Mouse (Mus musculus): ENCODE results near the gene Olfr74. TPM values are rescaled to one million over a fixed set of nuclear protein-coding genes. Genes with fewer than 3 reads are reported as not detected.

The Olfr74 gene
- total RNA-seq (2023), result not detected

GRCm38 (mm10) chr2:87974563-87974962 lies at the start of gene Olfr74:
Olfr74 (minus strand) TSS chr2:87974663.

GRCm38 (mm10) chr2:88022474-88022873 lies 48.0 kb upstream of the Olfr74 start, which contains the start of gene Olfr1161:
Olfr1161 (plus strand) TSS chr2:88022774.

GRCm38 (mm10) chr2:88007515-88008318 lies 33.3 kb upstream of the Olfr74 start, which contains the start of gene Olfr1160:
Olfr1160 (minus strand) TSS chr2:88008268.

GRCm38 (mm10) chr2:87989813-87990212 lies 15.3 kb upstream of the Olfr74 start, which contains the start of gene Olfr1158:
Olfr1158 (plus strand) TSS chr2:87990113.

GRCm38 (mm10) chr2:87968199-87968598 lies 6.3 kb downstream of the Olfr74 start, which contains the start of gene Olfr1157:
Olfr1157 (minus strand) TSS chr2:87968299.

GRCm38 (mm10) chr2:87953000-87953399 lies 21.5 kb downstream of the Olfr74 start, which contains the start of gene Olfr1156:
Olfr1156 (minus strand) TSS chr2:87953100.

GRCm38 (mm10) chr2:87945037-87945436 lies 29.4 kb downstream of the Olfr74 start, which contains the start of gene Olfr1155:
Olfr1155 (minus strand) TSS chr2:87945137.

Other genes starting within 250 kb of the Olfr74 start
- not detected for gene Olfr1138, start 234.7 kb downstream of the Olfr74 start, total RNA-seq (2023)
- not detected for gene Olfr1140, start 230.9 kb downstream of the Olfr74 start, total RNA-seq (2023)
- gene Olfr1141, start 220.7 kb downstream of the Olfr74 start, total RNA-seq (2023), result not detected
- not detected for gene Olfr152, start 195.2 kb downstream of the Olfr74 start, total RNA-seq (2023)
- not detected for gene Olfr1143, start 174.1 kb downstream of the Olfr74 start, total RNA-seq (2023)
- not detected for gene Olfr1145, start 164.8 kb downstream of the Olfr74 start, total RNA-seq (2023)
- gene Olfr1148, start 144.1 kb downstream of the Olfr74 start, total RNA-seq (2023), result not detected
- not detected for gene Olfr1150-ps1, start 130.7 kb downstream of the Olfr74 start, total RNA-seq (2023)
- gene Olfr1151, start 118.8 kb downstream of the Olfr74 start, total RNA-seq (2023), result not detected
- gene Olfr1152, start 108.2 kb downstream of the Olfr74 start, total RNA-seq (2023), result not detected
- not detected for gene Olfr1153, start 79.7 kb downstream of the Olfr74 start, total RNA-seq (2023)
- gene Olfr1154, start 69.5 kb downstream of the Olfr74 start, total RNA-seq (2023), result not detected
- not detected for gene Olfr1155, start 29.5 kb downstream of the Olfr74 start, total RNA-seq (2023)
- gene Olfr1156, start 21.6 kb downstream of the Olfr74 start, total RNA-seq (2023), result not detected
- gene Olfr1157, start 6.4 kb downstream of the Olfr74 start, total RNA-seq (2023), result not detected
- not detected for gene Olfr1158, start 15.4 kb upstream of the Olfr74 start, total RNA-seq (2023)
- gene Olfr1160, start 33.6 kb upstream of the Olfr74 start, total RNA-seq (2023), result not detected
- not detected for gene Olfr1161, start 48.1 kb upstream of the Olfr74 start, total RNA-seq (2023)
- gene Olfr73, start 63.0 kb upstream of the Olfr74 start, total RNA-seq (2023), result not detected
- gene Olfr1162, start 76.5 kb upstream of the Olfr74 start, total RNA-seq (2023), result not detected
- gene Olfr1163, start 97.2 kb upstream of the Olfr74 start, total RNA-seq (2023), result not detected
- gene Olfr1164, start 119.3 kb upstream of the Olfr74 start, total RNA-seq (2023), result not detected
- gene Olfr1166, start 153.6 kb upstream of the Olfr74 start, total RNA-seq (2023), result not detected
- gene Olfr1167, start 180.5 kb upstream of the Olfr74 start, total RNA-seq (2023), result not detected
- not detected for gene Olfr1168, start 207.2 kb upstream of the Olfr74 start, total RNA-seq (2023)

Data from CD8-positive naive resting alpha-beta T cell, adult 57 days (primary cell).